Mouse (Mus musculus) limb, embryonic 15.5 days (tissue): ENCODE results near the gene Cd81. TPM values are rescaled to one million over a fixed set of nuclear protein-coding genes. Genes with fewer than 3 reads are reported as not detected.

Experiments used
- ATAC-seq: fragments of 200-750 bp; cut with Nextera tagmentation; 2 replicates; pipeline ENCODE4 v1.8.0; 2017; ENCODE audit warnings: low read depth, moderate TSS enrichment; ENCODE audit not compliant: insufficient number of reproducible peaks, low FRiP score, low TSS enrichment
- H3K27ac ChIP-seq: fragments of 300-500 bp; sonication (generic); 2 replicates; pipeline ENCODE4 v1.5.1; 2015; ENCODE audit warnings: moderate library complexity, mild to moderate bottlenecking, inconsistent platforms
- H3K27me3 ChIP-seq: fragments of 300-500 bp; sonication (generic); 2 replicates; pipeline ENCODE4 v1.6.1; 2015; ENCODE audit warnings: inconsistent platforms
- H3K36me3 ChIP-seq: fragments of 300-500 bp; sonication (generic); 2 replicates; pipeline ENCODE4 v1.6.1; 2015; ENCODE audit warnings: inconsistent platforms
- H3K4me1 ChIP-seq: fragments of 300-500 bp; sonication (generic); 2 replicates; pipeline ENCODE4 v1.6.1; 2015; ENCODE audit warnings: inconsistent platforms
- H3K4me2 ChIP-seq: fragments of 300-500 bp; sonication (generic); 2 replicates; pipeline ENCODE4 v1.6.1; 2015; ENCODE audit warnings: mild to moderate bottlenecking, inconsistent platforms
- H3K4me3 ChIP-seq: fragments of 300-500 bp; sonication (generic); 2 replicates; pipeline ENCODE4 v1.5.1; 2015; ENCODE audit warnings: mild to moderate bottlenecking, inconsistent platforms
- H3K9ac ChIP-seq: fragments of 300-500 bp; sonication (generic); 2 replicates; pipeline ENCODE4 v1.6.1; 2015; ENCODE audit warnings: inconsistent platforms
- H3K9me3 ChIP-seq: fragments of 300-500 bp; sonication (generic); 2 replicates; pipeline ENCODE4 v1.6.1; 2016; ENCODE audit warnings: inconsistent platforms
- WGBS: fragments of 180-500 bp; shearing (Covaris S2); methylation state at CpG from one replicate; pipeline ENCODE4 v1.1.7; 2015; 5-methylcytosine and 5-hydroxymethylcytosine counted together
- polyA plus RNA-seq: library from polyadenylated mRNA; unstranded; fragments of >200 nt; fragmentation: Nextera tagmentation; extraction: Ambion mirVana; gene quantifications from 2 replicates; pipeline ENCODE4 v1.2.1, GENCODE M21; 2015

Gene Cd81
- polyA plus RNA-seq, 1 experiment from 2014 or later, result 692 TPM

- H3K4me3 ChIP-seq, result no peak overlapping the region
- ATAC-seq, result no peak
- H3K4me2 ChIP-seq, result no peak overlapping the region
- peaks cover 58% of the 10 kb centered on the region for H3K27me3 ChIP-seq
- 37% methylated on average over 3 of the region's 3 CpGs for WGBS
- no peak overlapping the region for H3K9ac ChIP-seq
- H3K36me3 ChIP-seq, result no peaks in the 10 kb centered on the region
- peaks cover 19% of the 10 kb centered on the region for H3K4me1 ChIP-seq
- H3K9me3 ChIP-seq, result no peaks in the 10 kb centered on the region
- H3K27ac ChIP-seq, result no peak overlapping the region
Measured at GRCm38 (mm10) chr7:143109696-143110095, 57.2 kb downstream of the Cd81 start.

DNA sequence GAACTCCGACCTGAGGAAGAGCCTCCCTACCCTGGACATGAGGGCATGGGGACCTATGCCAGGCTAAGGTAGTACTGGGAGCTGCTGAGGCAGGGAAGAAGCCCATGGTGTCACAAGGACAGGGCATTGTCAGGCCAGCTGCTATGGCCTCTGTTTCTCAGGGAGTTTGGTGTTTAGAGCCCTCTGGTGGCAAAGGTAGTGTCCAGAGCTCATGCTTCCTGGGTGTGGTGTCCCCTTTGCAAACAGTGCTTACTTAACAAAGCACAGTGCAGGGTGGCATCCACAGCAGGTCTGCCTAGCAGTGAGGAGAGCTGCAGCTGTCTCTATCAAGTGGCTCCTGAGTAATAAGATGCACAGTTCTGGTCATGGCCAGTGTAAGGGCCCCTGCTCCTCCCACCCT is 58.3 kb downstream of the Cd81 start:
- Histone ChIP-seq H3K4me2 (no peak overlapping the region), H3K4me3 (no peak overlapping the region), H3K9me3 (no peaks in the 10 kb centered on the region), H3K36me3 (no peaks in the 10 kb centered on the region), H3K4me1 (peaks cover 19% of the 10 kb centered on the region), H3K27ac (no peak overlapping the region), H3K9ac (no peak overlapping the region), H3K27me3 (peaks cover 47% of the 10 kb centered on the region)
- no peak for ATAC-seq
- WGBS, result 58% methylated on average over 1 of the region's 1 CpGs

DNA sequence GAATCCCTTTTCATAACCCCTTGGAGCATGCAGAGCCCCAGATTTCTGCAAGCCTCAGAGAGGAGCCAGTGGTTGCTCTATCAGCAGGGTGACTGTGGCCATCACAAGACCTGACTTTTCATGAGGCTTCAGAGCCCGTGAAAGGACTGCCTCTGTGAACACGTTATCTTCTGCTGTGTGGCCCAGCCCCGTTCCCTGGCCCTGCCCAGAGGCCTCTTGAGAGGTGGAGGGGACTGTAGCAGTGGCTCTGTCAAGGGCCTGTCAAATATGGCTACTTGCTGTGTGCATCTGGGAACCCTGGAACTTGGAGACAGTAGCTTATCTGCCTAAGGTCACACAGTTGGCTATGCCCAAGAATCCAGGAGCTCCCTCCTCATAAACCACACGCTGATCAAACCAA is 59.2 kb downstream of the Cd81 start:
- H3K36me3 ChIP-seq, result no peaks in the 10 kb centered on the region
- peaks cover 17% of the 10 kb centered on the region for H3K4me1 ChIP-seq
- H3K4me3 ChIP-seq, result no peak overlapping the region
- H3K27ac ChIP-seq, result no peak overlapping the region
- no peak overlapping the region for H3K9ac ChIP-seq
- no peaks in the 10 kb centered on the region for H3K9me3 ChIP-seq
- no peak for ATAC-seq
- peaks cover 38% of the 10 kb centered on the region for H3K27me3 ChIP-seq
- no peak overlapping the region for H3K4me2 ChIP-seq
- WGBS, result 59% methylated on average over 4 of the region's 4 CpGs

- no peaks in the 10 kb centered on the region for H3K36me3 ChIP-seq
- peaks cover 11% of the 10 kb centered on the region for H3K4me1 ChIP-seq
- no peak overlapping the region for H3K9ac ChIP-seq
- no peak overlapping the region for H3K4me2 ChIP-seq
- WGBS, result 7% methylated on average over 1 of the region's 1 CpGs
- ATAC-seq, result no peak
- no peak overlapping the region for H3K27ac ChIP-seq
- no peak overlapping the region for H3K4me3 ChIP-seq
- H3K9me3 ChIP-seq, result no peaks in the 10 kb centered on the region
- H3K27me3 ChIP-seq, result peaks cover 31% of the 10 kb centered on the region
Measured at GRCm38 (mm10) chr7:143112395-143112794, 59.9 kb downstream of the Cd81 start.

- Histone ChIP-seq H3K36me3 (no peaks in the 10 kb centered on the region), H3K4me1 (peaks cover 13% of the 10 kb centered on the region), H3K9ac (no peak overlapping the region), H3K27ac (no peak overlapping the region), H3K9me3 (no peaks in the 10 kb centered on the region), H3K4me2 (no peak overlapping the region), H3K27me3 (peaks cover 8% of the 10 kb centered on the region; the same call in 1 of the 2 replicates), H3K4me3 (no peak overlapping the region)
- no peak for ATAC-seq
Measured at GRCm38 (mm10) chr7:143114773-143115172, 62.2 kb downstream of the Cd81 start.

GRCm38 (mm10) chr7:143116521-143116920 is 64.0 kb downstream of the Cd81 start:
- Histone ChIP-seq H3K36me3 (no peaks in the 10 kb centered on the region), H3K27ac (no peak overlapping the region), H3K9me3 (no peaks in the 10 kb centered on the region), H3K4me2 (no peak overlapping the region), H3K4me1 (peaks cover 18% of the 10 kb centered on the region), H3K9ac (no peak overlapping the region), H3K4me3 (no peak overlapping the region), H3K27me3 (0 out of 2 replicates have a peak, but pooled peaks cover 3% of the 10 kb centered on the region)
- WGBS, result 73% methylated on average over 5 of the region's 5 CpGs
- ATAC-seq, result no peak

Other genes starting within 250 kb of the Cd81 start
- gene Th, start 121.6 kb upstream of the Cd81 start, polyA plus RNA-seq, result 0.21 and 0.47 TPM in 2 replicates
- gene Ascl2, start 83.5 kb upstream of the Cd81 start, polyA plus RNA-seq, result 1.8 TPM in 2 replicates
- 7.2 and 8.3 TPM in 2 replicates for gene Tspan32, start 47.7 kb upstream of the Cd81 start, polyA plus RNA-seq
- 97.1 and 98.8 TPM in 2 replicates for gene Tssc4, start 16.5 kb downstream of the Cd81 start, polyA plus RNA-seq
- gene Trpm5, start 41.9 kb downstream of the Cd81 start, polyA plus RNA-seq, result 22.1 and 22.8 TPM in 2 replicates
- gene Kcnq1, start 53.6 kb downstream of the Cd81 start, polyA plus RNA-seq, result 1.1 and 2.1 TPM in 2 replicates